Mouse (Mus musculus) liver, embryonic 14.5 days (tissue): ENCODE measurements around the gene Zfp219.
A peak's percentile ranks its signal among the peaks of the same experiment; 100 is the strongest.

ENCODE experiments used
- CTCF ChIP-seq: IDR thresholded peaks from 2 replicates; pipeline ENCODE4 v1.5.1; 2016; ENCODE audit warnings: antibody characterized with exemption, low read depth, control low read depth
- EP300 ChIP-seq: IDR thresholded peaks from 2 replicates; pipeline ENCODE4 v1.6.1; 2016; ENCODE audit warnings: antibody characterized with exemption, low read depth

DNA sequence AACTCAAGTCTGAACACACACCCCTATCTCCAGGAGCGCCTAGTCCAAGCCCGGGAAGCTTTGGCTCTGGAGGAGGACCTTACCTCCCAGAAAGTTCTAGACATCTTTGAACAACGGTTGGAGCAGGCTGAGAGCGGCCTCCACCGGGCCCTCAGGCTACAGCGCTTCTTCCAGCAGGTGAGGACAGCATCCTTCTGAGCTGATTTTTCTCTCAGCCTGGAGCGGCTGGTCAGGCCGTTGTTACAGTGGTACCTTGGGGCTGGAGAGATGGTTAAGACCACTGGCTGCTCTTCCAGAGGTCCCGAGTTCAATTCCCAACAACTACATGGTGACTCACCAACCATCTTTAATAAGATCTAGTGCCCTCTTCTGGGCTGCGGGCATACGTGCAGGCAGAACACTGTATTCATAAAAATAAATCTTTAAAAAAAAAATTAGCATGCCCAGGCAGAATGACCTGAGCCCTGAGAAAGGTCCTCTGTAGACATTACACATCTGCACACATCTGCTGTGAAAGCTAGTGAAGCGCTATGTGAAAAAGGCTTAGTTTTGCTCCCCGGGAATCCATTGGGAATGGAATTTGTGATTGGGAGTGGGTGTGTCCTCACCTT lies 24.2 kb downstream of the Zfp219 start:
- peak; percentile 35; the same call in 1 of the 2 replicates for TF ChIP-seq CTCF
- no peak for TF ChIP-seq EP300
